Mouse (Mus musculus) forebrain, embryonic 14.5 days (tissue): ENCODE results near the gene Bpifb2. TPM values are rescaled to one million over a fixed set of nuclear protein-coding genes. Genes with fewer than 3 reads are reported as not detected.

Experiments used
- ATAC-seq: fragments of 200-750 bp; cut with Nextera tagmentation; 2 replicates; pipeline ENCODE4 v1.8.0; 2017; ENCODE audit warnings: mild to moderate bottlenecking, moderate library complexity
- DNase-seq: peaks from one replicate; pipeline ENCODE4 v3.0.0-alpha.2; 2015; ENCODE audit warnings: low spot score
- H3K27ac ChIP-seq: fragments of 300-500 bp; sonication (generic); 2 replicates; pipeline ENCODE4 v1.5.1; 2014; ENCODE audit warnings: low read depth, mild to moderate bottlenecking, control low read depth, low read length, moderate library complexity
- H3K27me3 ChIP-seq: fragments of 300-500 bp; sonication (generic); replicated peaks from 2 replicates; pipeline ENCODE4 v1.6.1; 2014; ENCODE audit warnings: low read length, control low read depth, mixed read lengths; ENCODE audit not compliant: control insufficient read depth, insufficient read depth
- H3K36me3 ChIP-seq: fragments of 300-500 bp; sonication (generic); 2 replicates; pipeline ENCODE4 v1.6.1; 2014; ENCODE audit warnings: low read length, control low read depth; ENCODE audit not compliant: control insufficient read depth, insufficient read depth
- H3K4me1 ChIP-seq: fragments of 300-500 bp; sonication (generic); 2 replicates; pipeline ENCODE4 v1.6.1; 2014; ENCODE audit warnings: antibody characterized with exemption, low read length, control low read depth; ENCODE audit not compliant: control insufficient read depth, insufficient read depth
- H3K4me2 ChIP-seq: fragments of 300-500 bp; sonication (generic); 2 replicates; pipeline ENCODE4 v1.6.1; 2014; ENCODE audit warnings: mild to moderate bottlenecking, control low read depth, low read length
- H3K4me3 ChIP-seq: fragments of 300-500 bp; sonication (generic); 2 replicates; pipeline ENCODE4 v1.5.1; 2014; ENCODE audit warnings: low read depth, low read length, control low read depth
- H3K9ac ChIP-seq: fragments of 300-500 bp; sonication (generic); 2 replicates; pipeline ENCODE4 v1.6.1; 2014; ENCODE audit warnings: mild to moderate bottlenecking, low read length, control low read depth, moderate library complexity
- H3K9me3 ChIP-seq: fragments of 300-500 bp; sonication (generic); replicated peaks from 2 replicates; pipeline ENCODE4 v1.6.1; 2016; ENCODE audit warnings: low read length, control low read depth, mixed read lengths; ENCODE audit not compliant: control insufficient read depth
- WGBS: fragments of 180-500 bp; shearing (Covaris S2); extraction: QIAGEN DNeasy Blood & Tissue Kit; methylation state at CpG from one replicate; pipeline ENCODE4 v1.1.7; 2014; 5-methylcytosine and 5-hydroxymethylcytosine counted together
- polyA plus RNA-seq: library from polyadenylated mRNA; unstranded; fragments of >200 nt; fragmentation: Nextera tagmentation; extraction: Ambion mirVana; gene quantifications from 2 replicates; pipeline ENCODE4 v1.2.1, GENCODE M21; 2014

Bpifb2 gene
- polyA plus RNA-seq, 1 experiment from 2014 or later, result not detected

DNA sequence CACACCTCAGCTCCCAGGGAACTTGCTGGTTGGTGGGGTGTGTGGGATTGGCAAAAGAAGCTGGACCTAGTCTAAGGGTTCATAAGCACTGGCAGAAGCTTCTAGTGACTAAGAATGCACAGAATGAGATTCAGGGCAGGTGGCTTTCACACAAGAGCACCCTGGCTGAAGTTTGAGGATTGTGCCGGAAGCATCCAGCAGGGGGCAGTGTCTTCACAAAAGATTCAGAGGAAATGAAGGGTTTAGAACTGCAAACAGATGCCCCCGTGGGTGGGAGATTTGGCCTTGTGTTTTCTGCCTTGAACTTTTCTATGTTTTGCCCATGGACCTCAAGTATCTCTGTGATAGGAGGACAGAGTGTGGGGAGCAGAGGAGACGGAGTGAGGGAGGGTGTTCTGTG is 68.7 kb downstream of the Bpifb2 start:
- Histone ChIP-seq H3K36me3 (no peaks in the 10 kb centered on the region), H3K4me1 (no peaks in the 10 kb centered on the region), H3K27ac (no peak overlapping the region), H3K4me2 (no peak overlapping the region), H3K4me3 (no peak overlapping the region), H3K9me3 (no peaks in the 10 kb centered on the region), H3K9ac (no peak overlapping the region), H3K27me3 (no peaks in the 10 kb centered on the region)
- ATAC-seq, result no peak
- DNase-seq, result peak; percentile 52
- WGBS, result 47% methylated on average over 3 of the region's 3 CpGs

- no peaks in the 10 kb centered on the region for H3K36me3 ChIP-seq
- no peaks in the 10 kb centered on the region for H3K4me1 ChIP-seq
- no peaks in the 10 kb centered on the region for H3K9me3 ChIP-seq
- no peak for DNase-seq
- H3K4me2 ChIP-seq, result no peak overlapping the region
- no peaks in the 10 kb centered on the region for H3K27me3 ChIP-seq
- no peak overlapping the region for H3K27ac ChIP-seq
- H3K4me3 ChIP-seq, result no peak overlapping the region
- WGBS, result 89% methylated on average over 8 of the region's 8 CpGs
- no peak overlapping the region for H3K9ac ChIP-seq
- no peak for ATAC-seq
Observed at GRCm38 (mm10) chr2:153944567-153944966, 69.7 kb downstream of the Bpifb2 start.

Other genes starting within 250 kb of the Bpifb2 start
- gene Commd7, start 242.3 kb upstream of the Bpifb2 start, polyA plus RNA-seq, result 86.9 and 95.9 TPM in 2 replicates
- gene Dnmt3b, start 225.6 kb upstream of the Bpifb2 start, polyA plus RNA-seq, result 3.2 and 3.5 TPM in 2 replicates
- 0.08 and 0.16 TPM in 2 replicates for gene Dnmt3c, start 178.4 kb upstream of the Bpifb2 start, polyA plus RNA-seq
- 384 and 427 TPM in 2 replicates for gene Mapre1, start 133.8 kb upstream of the Bpifb2 start, polyA plus RNA-seq
- not detected in 2 replicates for gene Efcab8, start 95.1 kb upstream of the Bpifb2 start, polyA plus RNA-seq
- not detected in 2 replicates for gene Sun5, start 4.0 kb upstream of the Bpifb2 start, polyA plus RNA-seq
- not detected in 2 replicates for gene Bpifb6, start 25.3 kb downstream of the Bpifb2 start, polyA plus RNA-seq
- not detected in 2 replicates for gene Bpifb3, start 43.2 kb downstream of the Bpifb2 start, polyA plus RNA-seq
- not detected in 2 replicates for gene Bpifb4, start 63.2 kb downstream of the Bpifb2 start, polyA plus RNA-seq
- gene Bpifa6, start 99.9 kb downstream of the Bpifb2 start, polyA plus RNA-seq, result not detected in 2 replicates
- gene Bpifa2, start 133.2 kb downstream of the Bpifb2 start, polyA plus RNA-seq, result not detected in 2 replicates